Mouse (Mus musculus) G1E (cell line): Measurements from ENCODE around the gene Ppp1r35.

ENCODE experiments used
- CTCF ChIP-seq: IDR thresholded peaks from 2 replicates; pipeline ENCODE4 v1.5.1; 2012; ENCODE audit warnings: low read depth, low read length, inconsistent platforms, mixed read lengths
- GATA1 ChIP-seq: IDR thresholded peaks from 2 replicates; pipeline ENCODE4 v1.6.1; 2012; ENCODE audit warnings: borderline replicate concordance, low read length, inconsistent platforms, mixed read lengths
- GATA2 ChIP-seq: IDR thresholded peaks from 2 replicates; pipeline ENCODE4 v1.6.1; 2012; ENCODE audit warnings: low read depth, low read length, inconsistent platforms, borderline replicate concordance
- POLR2AphosphoS5 ChIP-seq: IDR thresholded peaks from 2 replicates; pipeline ENCODE4 v1.6.1; 2012; ENCODE audit warnings: low read depth, low read length, inconsistent platforms; ENCODE audit not compliant: insufficient replicate concordance

DNA sequence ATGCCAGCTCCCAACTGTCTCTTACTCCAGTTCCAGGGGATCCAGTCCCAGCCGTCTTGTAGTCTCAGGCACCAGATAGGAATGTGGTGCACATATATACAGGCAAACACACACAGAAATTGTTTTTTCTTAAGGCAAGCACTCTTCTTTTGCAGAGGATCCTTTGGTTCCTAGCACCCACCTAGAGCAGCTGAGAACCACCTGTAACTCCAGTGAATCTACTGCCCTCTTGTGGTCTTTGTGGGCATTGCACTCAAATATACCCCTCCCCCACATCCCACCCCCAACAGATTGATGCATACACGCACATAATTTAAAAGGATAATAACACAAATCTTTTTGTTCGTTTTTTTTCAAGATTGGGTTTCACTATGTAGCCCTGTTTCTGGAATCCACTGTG, 12.4 kb upstream of the Ppp1r35 start:
- TF ChIP-seq GATA1 (no peak), CTCF (peak; percentile 55; the same call in 1 of the 2 replicates), GATA2 (no peak), POLR2AphosphoS5 (no peak)
